Mouse (Mus musculus): ENCODE results near the gene Fgfr2. TPM values are rescaled to one million over a fixed set of nuclear protein-coding genes. Genes with fewer than 3 reads are reported as not detected.
"Not testable (repeated sequence)": the region's sequence is repeated elsewhere in the genome, so short reads cannot be mapped to it uniquely, and the experiment has no call there.

Fgfr2 gene
- polyA plus RNA-seq, 1 experiment from 2014 or later, result 92.5 TPM

DNA sequence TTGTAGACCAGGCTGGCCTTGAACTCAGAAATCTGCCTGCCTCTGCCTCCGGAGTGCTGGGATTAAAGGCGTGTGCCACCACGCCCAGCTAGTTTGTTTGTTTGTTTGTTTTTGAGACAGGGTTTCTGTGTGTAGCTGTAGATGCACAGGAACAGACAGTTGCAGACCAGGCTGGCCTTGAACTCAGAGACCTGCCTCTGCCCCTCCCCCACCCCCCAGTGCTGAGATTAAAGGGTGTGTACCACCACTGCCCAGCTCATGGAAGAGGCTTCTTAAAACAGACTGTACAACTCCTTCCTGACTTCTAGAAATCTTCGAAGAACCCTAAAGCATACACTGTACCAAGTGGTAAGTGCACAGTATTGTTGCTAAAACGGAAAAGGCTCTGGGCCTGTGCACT is 2577.7 kb downstream of the Fgfr2 start:
- Histone ChIP-seq H3K27ac (no peak overlapping the region), H3K27me3 (ENCODE audit: insufficient read depth, poor library complexity, severe bottlenecking) (no peaks in the 10 kb centered on the region), H3K9me3 (0 out of 2 replicates have a peak, but pooled peaks cover 2% of the 10 kb centered on the region), H3K36me3 (peaks cover 51% of the 10 kb centered on the region), H3K4me3 (peak overlapping the region; percentile 80), H3K4me1 (replicated peaks) (peaks cover 26% of the 10 kb centered on the region)
- WGBS, result 93% methylated on average over 5 of the region's 5 CpGs
- DNase-seq (ENCODE audit: low spot score), result no peak

DNA sequence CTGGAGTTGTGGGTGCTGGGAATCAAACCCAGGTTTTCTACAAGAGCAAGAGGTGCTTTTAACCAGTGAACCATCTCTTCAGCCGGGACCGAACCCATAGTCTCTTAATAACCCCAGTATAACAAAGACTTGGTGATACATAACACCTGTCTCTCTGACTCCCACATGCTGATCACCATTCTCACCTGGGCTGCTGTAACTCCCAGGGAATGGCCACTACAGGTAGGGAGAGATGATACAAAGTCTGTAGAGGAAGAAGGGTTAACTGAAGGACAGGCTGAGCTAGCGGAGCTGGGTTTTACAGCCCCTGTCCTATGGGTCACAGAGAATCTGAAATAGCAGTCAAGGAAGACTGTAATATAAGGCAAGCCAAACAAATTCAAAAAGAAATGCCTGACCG is 2580.0 kb downstream of the Fgfr2 start:
- H3K4me1 ChIP-seq (replicated peaks), result peaks cover 26% of the 10 kb centered on the region
- H3K27me3 ChIP-seq (ENCODE audit: insufficient read depth, poor library complexity, severe bottlenecking), result no peaks in the 10 kb centered on the region
- no peak overlapping the region for H3K27ac ChIP-seq
- 0 out of 2 replicates have a peak, but pooled peaks cover 2% of the 10 kb centered on the region for H3K9me3 ChIP-seq
- H3K4me3 ChIP-seq, result no peak overlapping the region
- 97% methylated on average over 4 of the region's 4 CpGs for WGBS
- no peak for DNase-seq (ENCODE audit: low spot score)
- H3K36me3 ChIP-seq, result peaks cover 73% of the 10 kb centered on the region

DNA sequence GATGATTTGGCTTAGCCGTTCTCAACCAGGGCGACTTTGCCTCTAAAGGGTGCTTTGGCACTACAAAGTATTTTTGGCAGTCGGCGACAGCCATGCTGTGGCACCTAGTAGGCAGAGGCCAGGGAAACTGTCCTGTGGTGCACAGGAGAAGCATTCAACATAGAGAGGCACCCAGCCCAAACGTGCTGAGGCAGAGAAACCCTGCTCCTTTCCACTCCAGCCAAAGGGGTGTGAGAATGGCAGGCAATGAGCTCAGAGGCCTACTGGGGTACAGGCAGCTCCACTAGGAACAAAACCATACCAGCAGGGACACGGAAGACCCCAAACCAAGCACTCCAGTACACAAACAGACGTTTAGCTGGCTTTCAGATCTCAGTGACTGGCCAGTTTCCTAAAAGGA is 2583.0 kb downstream of the Fgfr2 start:
- Histone ChIP-seq H3K4me1 (replicated peaks) (peaks cover 8% of the 10 kb centered on the region; the same call in 1 of the 2 replicates), H3K4me3 (no peak overlapping the region), H3K9me3 (0 out of 2 replicates have a peak, but pooled peaks cover 2% of the 10 kb centered on the region), H3K27ac (no peak overlapping the region), H3K36me3 (peaks cover 99% of the 10 kb centered on the region), H3K27me3 (ENCODE audit: insufficient read depth, poor library complexity, severe bottlenecking) (no peaks in the 10 kb centered on the region)
- 90% methylated on average over 7 of the region's 7 CpGs for WGBS
- no peak for DNase-seq (ENCODE audit: low spot score)

DNA sequence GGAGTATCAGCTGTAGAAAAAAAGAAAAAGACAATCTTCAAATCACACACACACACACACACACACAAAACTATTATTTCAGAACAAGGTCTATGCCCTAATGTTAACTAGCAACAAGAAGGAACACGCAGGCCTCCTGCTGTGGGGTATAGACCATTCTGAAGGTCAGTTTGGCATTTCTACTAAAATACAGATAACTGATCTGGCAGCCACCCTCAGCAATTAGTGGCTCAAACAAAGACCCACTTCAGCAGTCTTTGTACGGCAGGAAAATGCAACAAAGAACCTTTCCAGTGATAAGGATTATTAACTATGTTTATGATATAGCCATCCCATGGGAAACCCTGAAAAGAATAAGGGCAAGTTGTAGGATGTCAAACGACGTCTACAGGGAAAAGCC is 2586.1 kb downstream of the Fgfr2 start:
- no peaks in the 10 kb centered on the region for H3K27me3 ChIP-seq (ENCODE audit: insufficient read depth, poor library complexity, severe bottlenecking)
- no peak overlapping the region for H3K27ac ChIP-seq
- no peak for DNase-seq (ENCODE audit: low spot score)
- no peak overlapping the region for H3K4me3 ChIP-seq
- no peaks in the 10 kb centered on the region for H3K4me1 ChIP-seq (replicated peaks)
- peaks cover 98% of the 10 kb centered on the region for H3K36me3 ChIP-seq
- no peaks in the 10 kb centered on the region for H3K9me3 ChIP-seq
- 95% methylated on average over 4 of the region's 4 CpGs for WGBS

DNA sequence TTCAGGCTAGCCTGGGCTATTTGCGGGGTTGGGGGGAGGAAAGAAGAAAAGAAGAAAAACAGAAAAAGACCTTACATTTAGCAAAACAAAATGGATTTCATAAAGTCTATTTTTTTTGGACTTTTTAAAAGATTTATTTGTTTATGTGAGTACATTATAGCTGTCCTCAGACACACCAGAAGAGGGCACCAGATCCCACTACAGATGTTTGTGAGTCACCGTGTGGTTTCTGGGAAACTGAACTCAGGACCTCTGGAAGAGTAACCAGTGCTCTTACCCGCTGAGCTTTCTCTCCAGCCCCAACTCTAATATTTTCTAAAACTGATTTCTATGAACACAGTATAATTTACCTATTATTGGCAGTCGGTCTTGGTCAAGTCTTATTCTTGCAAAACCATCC is 2588.0 kb downstream of the Fgfr2 start:
- H3K27me3 ChIP-seq (ENCODE audit: insufficient read depth, poor library complexity, severe bottlenecking), result no peaks in the 10 kb centered on the region
- H3K4me3 ChIP-seq, result no peak overlapping the region
- no peak for DNase-seq (ENCODE audit: low spot score)
- 90% methylated on average over 4 of the region's 4 CpGs for WGBS
- no peaks in the 10 kb centered on the region for H3K9me3 ChIP-seq
- peaks cover 98% of the 10 kb centered on the region for H3K36me3 ChIP-seq
- no peak overlapping the region for H3K27ac ChIP-seq
- no peaks in the 10 kb centered on the region for H3K4me1 ChIP-seq (replicated peaks)

DNA sequence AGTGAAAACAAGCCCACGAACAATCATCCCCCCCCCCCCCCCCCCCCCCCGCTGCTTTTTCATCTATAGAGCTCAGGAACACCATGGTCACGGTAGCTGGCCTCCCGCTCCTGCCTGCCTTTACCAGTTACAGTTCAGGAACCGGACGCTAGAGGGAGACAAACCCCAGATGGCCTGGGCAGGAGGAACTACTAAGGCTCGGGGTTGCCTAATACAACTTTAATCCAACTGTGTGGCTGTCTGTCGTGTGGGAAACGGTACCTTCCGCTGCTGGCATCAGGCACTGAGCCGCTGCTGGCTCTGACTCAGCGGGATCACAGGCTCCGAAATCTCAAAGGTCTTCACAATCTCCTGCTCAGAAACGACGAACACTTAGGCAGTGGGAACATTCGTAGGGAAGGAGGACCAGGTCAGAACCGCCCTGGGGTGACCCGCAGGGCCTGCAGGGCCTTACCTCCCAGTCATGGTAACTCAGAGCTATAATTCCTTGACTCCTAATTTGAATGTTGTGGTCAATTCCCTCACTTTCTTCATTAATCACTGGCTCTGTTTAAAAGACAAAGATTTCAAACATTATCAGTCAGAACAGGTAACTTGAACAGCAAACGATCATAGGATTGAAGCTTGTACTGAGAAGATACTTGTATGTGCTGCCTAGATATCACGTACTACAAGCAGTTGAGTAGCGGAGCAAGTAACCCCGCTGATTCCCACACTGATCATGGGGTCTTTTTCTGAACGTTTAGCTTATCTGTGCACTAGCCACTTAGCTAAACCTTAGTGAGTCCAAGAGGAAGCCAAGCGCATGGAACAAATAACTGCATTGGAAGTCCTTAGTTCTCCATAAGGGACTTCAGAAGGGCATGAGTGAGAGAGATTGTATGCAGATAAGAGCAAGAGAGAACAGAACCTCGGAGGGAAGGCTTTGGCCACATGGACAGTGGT is 2589.6 kb downstream of the Fgfr2 start:
- WGBS, result 53% methylated on average over 25 of the region's 25 CpGs
- peak; percentile 87 for DNase-seq (ENCODE audit: low spot score)
- no peaks in the 10 kb centered on the region for H3K4me1 ChIP-seq (replicated peaks)

DNA sequence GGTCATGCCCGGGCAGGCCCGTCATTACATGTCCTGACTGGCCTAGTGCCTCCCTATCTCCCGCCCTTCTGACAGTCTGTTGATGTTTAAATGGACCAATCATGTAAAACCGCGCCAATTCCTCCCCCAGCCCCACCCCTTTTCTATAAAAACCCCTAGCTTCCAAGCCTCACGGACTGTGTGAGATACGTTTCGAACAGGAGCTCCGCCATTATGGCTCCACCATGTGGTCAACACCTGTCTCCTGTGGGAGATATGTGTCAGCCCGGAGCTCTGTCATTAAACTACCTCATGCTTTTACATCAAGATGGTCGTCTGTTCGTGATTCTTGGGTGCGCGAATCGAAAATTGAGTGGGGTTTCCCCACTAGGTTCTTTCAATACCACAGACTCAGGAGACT is 2592.0 kb downstream of the Fgfr2 start:
- not testable (repeated sequence) for H3K27ac ChIP-seq; H3K9me3 ChIP-seq; H3K27me3 ChIP-seq (ENCODE audit: insufficient read depth, poor library complexity, severe bottlenecking); H3K4me1 ChIP-seq (replicated peaks); DNase-seq (ENCODE audit: low spot score); H3K4me3 ChIP-seq
- H3K36me3 ChIP-seq, result peaks cover 78% of the 10 kb centered on the region
- WGBS, result 96% methylated on average over 15 of the region's 15 CpGs

More for the DNA sequence above, 2589.6 kb downstream of the Fgfr2 start:
- H3K4me3 ChIP-seq, result no peak overlapping the region
- no peaks in the 10 kb centered on the region for H3K27me3 ChIP-seq (ENCODE audit: insufficient read depth, poor library complexity, severe bottlenecking)
- H3K9me3 ChIP-seq, result no peaks in the 10 kb centered on the region
- H3K27ac ChIP-seq, result peak overlapping the region; percentile 9; the same call in 1 of the 2 replicates
- peaks cover 96% of the 10 kb centered on the region for H3K36me3 ChIP-seq

DNA sequence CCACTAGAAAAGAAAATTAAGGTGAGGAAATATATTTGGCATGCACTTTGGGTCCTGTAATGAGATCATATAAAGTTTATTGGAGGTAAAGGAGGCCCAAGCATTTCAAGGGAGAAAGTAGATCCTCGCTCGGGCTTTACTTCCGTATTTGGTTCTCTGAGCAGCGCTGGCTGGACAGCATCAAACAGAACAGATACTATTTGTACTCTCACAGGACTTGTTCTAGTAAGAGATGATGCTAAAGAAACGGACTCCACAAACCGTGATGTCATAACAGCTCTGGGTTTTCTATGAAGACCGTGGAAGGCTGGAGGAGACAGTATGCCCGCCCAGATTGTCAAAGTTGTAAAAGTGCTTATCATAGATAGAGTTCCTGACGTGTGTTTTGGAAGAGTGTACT is 2595.8 kb downstream of the Fgfr2 start:
- H3K36me3 ChIP-seq, result peaks cover 41% of the 10 kb centered on the region
- WGBS, result 93% methylated on average over 9 of the region's 9 CpGs
- no peak overlapping the region for H3K4me3 ChIP-seq
- no peak for DNase-seq (ENCODE audit: low spot score)
- H3K27me3 ChIP-seq (ENCODE audit: insufficient read depth, poor library complexity, severe bottlenecking), result no peaks in the 10 kb centered on the region
- no peaks in the 10 kb centered on the region for H3K9me3 ChIP-seq
- no peaks in the 10 kb centered on the region for H3K4me1 ChIP-seq (replicated peaks)
- no peak overlapping the region for H3K27ac ChIP-seq

DNA sequence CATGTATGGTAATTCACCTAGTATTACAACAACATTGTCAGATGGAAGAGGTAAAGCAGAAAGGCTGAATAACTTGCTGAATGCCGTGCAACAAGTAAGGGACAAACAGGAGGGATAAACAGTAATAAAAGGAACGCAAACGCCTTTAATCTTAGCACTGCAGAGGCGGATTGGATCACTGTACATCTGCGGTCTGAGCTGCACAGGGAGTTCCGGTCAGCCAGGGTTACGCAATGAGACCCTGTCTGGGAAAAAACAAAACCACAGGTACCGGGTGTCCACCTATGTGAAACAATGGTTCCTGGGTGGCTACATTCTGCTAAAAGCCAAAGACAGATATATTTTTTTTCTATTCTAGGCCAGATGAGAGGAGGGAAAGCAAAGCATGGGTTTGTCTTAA is 2599.7 kb downstream of the Fgfr2 start:
- WGBS, result 93% methylated on average over 8 of the region's 8 CpGs
- H3K36me3 ChIP-seq, result peaks cover 5% of the 10 kb centered on the region; the same call in 1 of the 2 replicates
- H3K27me3 ChIP-seq (ENCODE audit: insufficient read depth, poor library complexity, severe bottlenecking), result no peaks in the 10 kb centered on the region
- H3K9me3 ChIP-seq, result no peaks in the 10 kb centered on the region
- H3K4me1 ChIP-seq (replicated peaks), result peaks cover 17% of the 10 kb centered on the region
- no peak for DNase-seq (ENCODE audit: low spot score)
- H3K27ac ChIP-seq, result no peak overlapping the region
- H3K4me3 ChIP-seq, result no peak overlapping the region

DNA sequence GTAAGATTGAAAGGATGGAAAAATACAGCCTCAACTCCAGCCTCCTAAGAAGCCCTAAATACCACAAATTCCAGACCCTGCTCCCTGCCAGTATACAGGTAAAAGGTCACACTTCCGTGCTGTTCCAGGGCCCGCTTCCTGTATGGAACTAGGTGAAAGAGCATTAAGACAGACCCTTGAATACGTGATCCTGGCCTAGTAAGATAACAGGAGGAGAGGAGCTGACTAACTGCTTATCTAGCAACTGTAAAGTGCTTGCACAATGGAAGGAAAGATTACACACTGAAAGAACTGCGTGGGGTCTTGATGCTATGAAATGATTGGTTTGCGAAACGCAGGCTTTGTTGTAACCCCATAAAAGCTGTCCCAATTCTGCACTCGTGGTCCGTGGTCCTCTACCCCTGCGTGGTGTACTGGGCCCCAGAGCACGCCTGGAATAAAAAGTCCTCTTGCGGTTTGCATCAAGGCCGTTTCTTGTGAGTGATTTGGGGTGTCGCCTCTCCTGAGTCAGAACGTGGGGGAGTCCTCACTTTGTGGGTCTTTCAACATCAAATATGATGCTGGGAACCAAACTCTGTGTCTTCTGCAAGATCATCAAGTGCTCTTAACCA is 2602.2 kb downstream of the Fgfr2 start:
- DNase-seq (ENCODE audit: low spot score), result peak; percentile 12
- H3K27me3 ChIP-seq (ENCODE audit: insufficient read depth, poor library complexity, severe bottlenecking), result no peaks in the 10 kb centered on the region
- H3K9me3 ChIP-seq, result no peaks in the 10 kb centered on the region
- H3K27ac ChIP-seq, result 0 out of 2 replicates have a peak overlapping the region, but pooled peaks have one; percentile 99
- H3K36me3 ChIP-seq, result no peaks in the 10 kb centered on the region
- peaks cover 32% of the 10 kb centered on the region for H3K4me1 ChIP-seq (replicated peaks)
- H3K4me3 ChIP-seq, result 0 out of 2 replicates have a peak overlapping the region, but pooled peaks have one; percentile 79
- 91% methylated on average over 14 of the region's 14 CpGs for WGBS

DNA sequence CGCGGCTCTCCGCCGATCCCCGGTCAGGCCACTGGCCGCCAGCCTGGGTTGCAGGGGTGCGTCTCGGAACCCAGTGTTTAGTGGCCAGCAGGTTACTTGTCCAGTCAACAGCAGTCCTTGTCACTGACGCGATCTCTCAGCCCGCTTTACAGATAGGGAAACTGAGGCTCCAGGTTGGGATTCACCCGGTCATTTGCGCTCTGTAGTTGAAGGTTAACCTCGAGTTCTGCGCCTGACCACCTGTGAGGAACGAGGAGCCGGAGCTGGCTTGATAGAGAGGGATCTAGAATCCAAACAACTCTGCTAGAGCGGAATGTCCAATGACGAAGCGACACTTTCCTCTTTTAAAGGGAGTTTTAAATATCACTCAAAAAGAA is 2603.1 kb downstream of the Fgfr2 start, which contains the start of gene Ate1:
Gene Ate1 (minus strand): TSS at position 321 of the 377 bp plus-strand sequence.
- Histone ChIP-seq H3K27me3 (ENCODE audit: insufficient read depth, poor library complexity, severe bottlenecking) (no peaks in the 10 kb centered on the region), H3K9me3 (no peaks in the 10 kb centered on the region), H3K36me3 (peaks cover 5% of the 10 kb centered on the region; the same call in 1 of the 2 replicates), H3K4me3 (peak within 1 kb of the TSS; percentile 79), H3K27ac (peak within 1 kb of the TSS; percentile 99), H3K4me1 (replicated peaks) (peaks cover 32% of the 10 kb centered on the region)
- DNase-seq (ENCODE audit: low spot score), result no peak
- WGBS, result 21% methylated on average over 20 of the region's 20 CpGs

DNA sequence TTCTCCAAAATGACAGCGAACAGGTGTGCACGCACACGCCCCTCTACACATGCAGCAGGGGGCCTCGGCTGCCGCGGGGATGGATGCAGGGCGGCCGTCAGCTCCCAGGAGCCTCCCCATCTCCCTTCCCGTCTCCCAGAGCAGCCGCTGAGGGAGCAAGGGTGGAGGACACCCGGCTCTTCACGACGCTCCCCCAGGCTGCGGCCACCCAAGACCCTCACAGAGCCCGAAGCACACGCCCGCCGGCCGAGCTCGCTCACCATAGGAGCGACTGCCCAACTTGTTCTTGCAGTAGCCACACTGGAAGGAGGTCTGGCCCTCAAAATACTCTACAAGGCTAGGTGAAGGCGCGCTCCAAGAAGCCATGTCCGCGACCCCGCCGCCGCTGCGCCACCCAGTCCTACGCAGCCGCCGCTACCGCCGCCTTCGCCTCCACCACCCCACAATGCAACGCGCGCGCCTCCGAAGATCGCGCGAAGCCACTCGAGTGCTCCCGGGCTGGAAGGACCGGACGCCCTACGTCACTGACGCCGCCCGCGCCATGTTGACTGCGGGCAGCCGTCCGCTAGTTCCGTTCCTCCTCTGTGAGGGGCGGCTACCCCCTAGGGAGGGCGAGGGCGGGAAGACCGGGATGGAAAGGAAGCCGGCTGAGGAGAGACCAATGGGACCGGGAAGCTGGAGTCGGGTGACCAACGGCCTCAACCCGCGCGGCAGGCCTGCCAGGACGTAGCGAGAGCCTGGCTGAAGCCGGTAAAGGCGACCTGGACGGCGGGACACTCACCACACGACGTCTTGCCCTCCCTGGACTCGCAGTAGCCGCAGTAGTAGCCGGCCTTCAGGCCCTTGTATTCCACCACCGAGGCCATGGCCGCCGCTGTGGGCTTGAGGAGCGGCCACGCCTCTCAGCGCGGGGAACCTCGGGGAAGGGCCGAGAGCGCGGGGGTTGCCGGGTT is 2603.8 kb downstream of the Fgfr2 start:
- Histone ChIP-seq H3K4me3 (peak overlapping the region; percentile 79), H3K4me1 (replicated peaks) (peaks cover 32% of the 10 kb centered on the region), H3K9me3 (no peaks in the 10 kb centered on the region), H3K27ac (peak overlapping the region; percentile 99), H3K27me3 (ENCODE audit: insufficient read depth, poor library complexity, severe bottlenecking) (no peaks in the 10 kb centered on the region), H3K36me3 (peaks cover 10% of the 10 kb centered on the region)
- under 1% methylated on average over 90 of the region's 90 CpGs for WGBS
- DNase-seq (ENCODE audit: low spot score), result peak; percentile 98

Measured in hindbrain, embryonic 10.5 days (tissue).